Mouse (Mus musculus) yolk sac, embryonic 10.5 days (tissue): Measurements from ENCODE around the gene 1700025G04Rik.

ENCODE experiments used
- DNase-seq: peaks from one replicate; pipeline ENCODE4 v3.0.0-alpha.2; 2017; ENCODE audit warnings: low spot score

1700025G04Rik gene

GRCm38 (mm10) chr1:151961204-151961603, 128.7 kb downstream of the 1700025G04Rik start:
- DNase-seq = no peak

GRCm38 (mm10) chr1:151959010-151959409, 130.9 kb downstream of the 1700025G04Rik start:
- DNase-seq = no peak

GRCm38 (mm10) chr1:151958442-151958841, 131.5 kb downstream of the 1700025G04Rik start:
- DNase-seq = no peak

GRCm38 (mm10) chr1:151957669-151958068, 132.3 kb downstream of the 1700025G04Rik start:
- DNase-seq = no peak

- no peak for DNase-seq
Measured at GRCm38 (mm10) chr1:151955866-151956265, 134.1 kb downstream of the 1700025G04Rik start.

- no peak for DNase-seq
Measured at GRCm38 (mm10) chr1:151953563-151953962, 136.4 kb downstream of the 1700025G04Rik start.

GRCm38 (mm10) chr1:151948065-151948464, 141.9 kb downstream of the 1700025G04Rik start:
- DNase-seq = no peak

GRCm38 (mm10) chr1:151947571-151947970, 142.4 kb downstream of the 1700025G04Rik start:
- DNase-seq = no peak

GRCm38 (mm10) chr1:151944457-151945223, 145.3 kb downstream of the 1700025G04Rik start:
- DNase-seq = no peak

- no peak for DNase-seq
Measured at GRCm38 (mm10) chr1:151943681-151944237, 146.2 kb downstream of the 1700025G04Rik start.

GRCm38 (mm10) chr1:151942972-151943654, 146.8 kb downstream of the 1700025G04Rik start:
- DNase-seq = no peak

GRCm38 (mm10) chr1:151939987-151940386, 149.9 kb downstream of the 1700025G04Rik start:
- no peak for DNase-seq

- no peak for DNase-seq
Measured at GRCm38 (mm10) chr1:151939510-151939909, 150.4 kb downstream of the 1700025G04Rik start.

- no peak for DNase-seq
Measured at GRCm38 (mm10) chr1:151933605-151934004, 156.3 kb downstream of the 1700025G04Rik start.

GRCm38 (mm10) chr1:151926826-151927225, 163.1 kb downstream of the 1700025G04Rik start:
- no peak for DNase-seq

GRCm38 (mm10) chr1:151926141-151926540, 163.8 kb downstream of the 1700025G04Rik start:
- DNase-seq = no peak

GRCm38 (mm10) chr1:151925738-151926137, 164.2 kb downstream of the 1700025G04Rik start:
- no peak for DNase-seq

GRCm38 (mm10) chr1:151918806-151919357, 171.0 kb downstream of the 1700025G04Rik start:
- no peak for DNase-seq

- DNase-seq = no peak
Measured at GRCm38 (mm10) chr1:151917736-151918135, 172.2 kb downstream of the 1700025G04Rik start.

GRCm38 (mm10) chr1:151914494-151914893, 175.4 kb downstream of the 1700025G04Rik start:
- no peak for DNase-seq

- DNase-seq = no peak
Measured at GRCm38 (mm10) chr1:151907014-151907413, 182.9 kb downstream of the 1700025G04Rik start.

- DNase-seq = no peak
Measured at GRCm38 (mm10) chr1:151900706-151901360, 189.1 kb downstream of the 1700025G04Rik start.
